Mouse (Mus musculus) thymus, postnatal 4 days (tissue): ENCODE measurements around the gene Alpl.

Source experiments
- DNase-seq: peaks from one replicate; pipeline ENCODE4 v3.0.0; 2021

Gene Alpl

GRCm38 (mm10) chr4:137797038-137797437, 854 bp upstream of the Alpl start:
- DNase-seq = no peak

GRCm38 (mm10) chr4:137794178-137794900, 1.8 kb downstream of the Alpl start:
- no peak for DNase-seq

- DNase-seq = no peak
Measured at GRCm38 (mm10) chr4:137793611-137794010, 2.6 kb downstream of the Alpl start.

GRCm38 (mm10) chr4:137791440-137791839, 4.7 kb downstream of the Alpl start:
- DNase-seq = peak; percentile 34

GRCm38 (mm10) chr4:137790981-137791380, 5.2 kb downstream of the Alpl start:
- DNase-seq = no peak

GRCm38 (mm10) chr4:137788511-137789049, 7.6 kb downstream of the Alpl start:
- DNase-seq = no peak

GRCm38 (mm10) chr4:137787589-137788289, 8.4 kb downstream of the Alpl start:
- no peak for DNase-seq

- DNase-seq = no peak
Measured at GRCm38 (mm10) chr4:137786488-137786887, 9.7 kb downstream of the Alpl start.

GRCm38 (mm10) chr4:137785270-137785669, 10.9 kb downstream of the Alpl start:
- no peak for DNase-seq

- DNase-seq = no peak
Measured at GRCm38 (mm10) chr4:137784741-137785140, 11.4 kb downstream of the Alpl start.

- DNase-seq = no peak
Measured at GRCm38 (mm10) chr4:137783541-137784191, 12.5 kb downstream of the Alpl start.

GRCm38 (mm10) chr4:137781949-137782348, 14.2 kb downstream of the Alpl start:
- DNase-seq = no peak

GRCm38 (mm10) chr4:137780986-137781385, 15.2 kb downstream of the Alpl start:
- no peak for DNase-seq

GRCm38 (mm10) chr4:137778397-137779184, 17.6 kb downstream of the Alpl start:
- no peak for DNase-seq

- no peak for DNase-seq
Measured at GRCm38 (mm10) chr4:137777866-137778265, 18.3 kb downstream of the Alpl start.

- DNase-seq = no peak
Measured at GRCm38 (mm10) chr4:137774505-137774904, 21.7 kb downstream of the Alpl start.

GRCm38 (mm10) chr4:137774013-137774412, 22.2 kb downstream of the Alpl start:
- DNase-seq = no peak

- DNase-seq = no peak
Measured at GRCm38 (mm10) chr4:137773369-137773899, 22.8 kb downstream of the Alpl start.

GRCm38 (mm10) chr4:137772438-137773056, 23.6 kb downstream of the Alpl start:
- DNase-seq = no peak

GRCm38 (mm10) chr4:137771749-137772148, 24.4 kb downstream of the Alpl start:
- DNase-seq = no peak

- DNase-seq = no peak
Measured at GRCm38 (mm10) chr4:137770901-137771612, 25.1 kb downstream of the Alpl start.
